Mouse (Mus musculus) lung, embryonic 16.5 days (tissue): ENCODE measurements around the gene Lzts2. TPM values are rescaled to one million over a fixed set of nuclear protein-coding genes. Genes with fewer than 3 reads are reported as not detected.
A peak's percentile ranks its signal among the peaks of the same experiment; 100 is the strongest.

Source experiments
- ATAC-seq: fragments of 200-750 bp; cut with Nextera tagmentation; 2 replicates; pipeline ENCODE4 v1.8.0; 2017; ENCODE audit warnings: low read depth, mild to moderate bottlenecking, moderate library complexity
- H3K27ac ChIP-seq: fragments of 300-500 bp; sonication (generic); 2 replicates; pipeline ENCODE4 v1.5.1; 2014; ENCODE audit warnings: mild to moderate bottlenecking, control low read depth, low read length
- H3K27me3 ChIP-seq: fragments of 300-500 bp; sonication (generic); 2 replicates; pipeline ENCODE4 v1.6.1; 2014; ENCODE audit warnings: low read depth, low read length, mixed read lengths; ENCODE audit not compliant: control insufficient read depth, insufficient read depth
- H3K36me3 ChIP-seq: fragments of 300-500 bp; sonication (generic); 2 replicates; pipeline ENCODE4 v1.6.1; 2014; ENCODE audit warnings: low read length; ENCODE audit not compliant: control insufficient read depth, insufficient read depth
- H3K4me1 ChIP-seq: fragments of 300-500 bp; sonication (generic); replicated peaks from 2 replicates; pipeline ENCODE4 v1.6.1; 2014; ENCODE audit warnings: low read length, mixed read lengths; ENCODE audit not compliant: control insufficient read depth, insufficient read depth
- H3K4me2 ChIP-seq: fragments of 300-500 bp; sonication (generic); 2 replicates; pipeline ENCODE4 v1.6.1; 2014; ENCODE audit warnings: low read depth, low read length, control low read depth
- H3K4me3 ChIP-seq: fragments of 300-500 bp; sonication (generic); 2 replicates; pipeline ENCODE4 v1.5.1; 2014; ENCODE audit warnings: mild to moderate bottlenecking, low read length, control low read depth
- H3K9ac ChIP-seq: fragments of 300-500 bp; sonication (generic); 2 replicates; pipeline ENCODE4 v1.6.1; 2014; ENCODE audit warnings: low read length, control low read depth
- H3K9me3 ChIP-seq: fragments of 300-500 bp; sonication (generic); 2 replicates; pipeline ENCODE4 v1.6.1; 2016; ENCODE audit warnings: low read length; ENCODE audit not compliant: control insufficient read depth
- WGBS: fragments of 180-500 bp; shearing (Covaris S2); extraction: QIAGEN DNeasy Blood & Tissue Kit; methylation state at CpG from one replicate; pipeline ENCODE4 v1.1.7; 2014; 5-methylcytosine and 5-hydroxymethylcytosine counted together
- polyA plus RNA-seq: library from polyadenylated mRNA; unstranded; fragments of >200 nt; fragmentation: Nextera tagmentation; extraction: Ambion mirVana; gene quantifications from 2 replicates; pipeline ENCODE4 v1.2.1, GENCODE M21; 2015

Gene Lzts2
- polyA plus RNA-seq, 1 experiment from 2014 or later = 50.1 TPM

GRCm38 (mm10) chr19:45063565-45064292, 49.5 kb downstream of the Lzts2 start:
- Histone ChIP-seq H3K4me2 (no peak overlapping the region), H3K4me3 (no peak overlapping the region), H3K9me3 (no peaks in the 10 kb centered on the region), H3K9ac (no peak overlapping the region), H3K4me1 (peaks cover 8% of the 10 kb centered on the region), H3K36me3 (no peaks in the 10 kb centered on the region), H3K27me3 (peaks cover 41% of the 10 kb centered on the region), H3K27ac (no peak overlapping the region)
- 43% methylated on average over 19 of the region's 20 CpGs for WGBS
- no peak; the same call in 1 of the 2 replicates for ATAC-seq

DNA sequence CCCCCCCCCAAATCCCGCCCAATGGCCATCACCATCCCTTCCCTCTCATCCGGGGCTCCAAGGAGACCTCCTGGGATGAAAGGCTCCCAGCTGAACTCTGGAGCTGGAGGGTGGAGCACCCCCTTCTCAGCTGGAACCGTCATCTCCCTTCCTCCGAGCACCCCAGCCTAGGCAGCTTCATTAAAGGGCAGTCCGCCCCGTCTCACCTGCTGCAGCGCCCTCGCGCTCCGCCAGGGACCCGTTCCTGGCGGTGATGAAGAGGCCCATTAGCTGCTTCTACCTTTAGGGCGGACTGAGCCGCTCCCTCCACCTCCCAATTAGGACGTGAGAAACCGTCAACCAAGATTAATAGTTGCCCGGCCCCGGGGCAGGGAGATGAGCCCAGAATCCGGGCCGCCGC, 51.0 kb downstream of the Lzts2 start:
- no peak overlapping the region for H3K9ac ChIP-seq
- 5% methylated on average over 21 of the region's 21 CpGs for WGBS
- H3K27ac ChIP-seq = no peak overlapping the region
- H3K9me3 ChIP-seq = no peaks in the 10 kb centered on the region
- H3K4me3 ChIP-seq = no peak overlapping the region
- H3K36me3 ChIP-seq = no peaks in the 10 kb centered on the region
- 0 out of 2 replicates have a peak, but pooled peaks cover 3% of the 10 kb centered on the region for H3K4me1 ChIP-seq
- ATAC-seq = no peak
- H3K27me3 ChIP-seq = peaks cover 41% of the 10 kb centered on the region
- no peak overlapping the region for H3K4me2 ChIP-seq

GRCm38 (mm10) chr19:45067170-45067569, 53.0 kb downstream of the Lzts2 start:
- Histone ChIP-seq H3K9me3 (no peaks in the 10 kb centered on the region), H3K27ac (no peak overlapping the region), H3K27me3 (peaks cover 41% of the 10 kb centered on the region), H3K9ac (no peak overlapping the region), H3K4me2 (no peak overlapping the region), H3K4me3 (no peak overlapping the region), H3K4me1 (0 out of 2 replicates have a peak, but pooled peaks cover 3% of the 10 kb centered on the region), H3K36me3 (no peaks in the 10 kb centered on the region)
- no peak for ATAC-seq
- WGBS = 28% methylated on average over 17 of the region's 17 CpGs

DNA sequence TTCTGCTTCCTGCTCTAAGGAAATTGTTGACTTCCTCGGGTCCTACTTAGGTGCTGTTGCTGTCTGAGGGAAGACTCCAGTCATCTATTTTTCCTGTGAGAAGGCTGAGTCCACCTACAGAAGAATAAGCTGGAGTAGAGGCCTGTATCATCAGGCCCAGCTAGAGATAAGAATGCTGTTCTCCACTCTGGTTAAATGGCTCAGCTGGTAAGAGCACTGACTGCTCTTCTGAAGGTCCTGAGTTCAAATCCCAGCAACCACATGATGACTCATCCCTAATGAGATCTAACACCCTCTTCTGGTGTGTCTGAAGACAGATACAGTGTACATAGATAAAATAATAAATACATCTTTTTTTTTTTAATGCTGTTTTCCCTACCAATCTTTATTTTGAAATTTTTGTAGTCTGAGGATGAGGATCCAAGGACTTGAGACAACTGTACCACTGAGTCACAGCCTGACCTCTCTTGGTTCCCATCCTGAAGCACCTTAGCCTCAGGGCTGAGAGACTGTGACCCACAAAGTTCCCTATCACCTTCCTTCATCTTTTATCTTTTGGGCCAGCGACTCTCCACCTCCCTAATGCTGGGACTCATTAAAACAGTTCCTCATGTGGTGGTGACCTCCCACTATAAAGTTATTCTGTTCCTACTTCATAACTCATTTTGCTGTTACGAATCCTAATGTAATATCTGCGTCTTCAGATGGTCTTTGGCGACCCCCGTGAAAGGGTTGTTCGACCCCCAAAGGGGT, 53.7 kb downstream of the Lzts2 start:
- no peaks in the 10 kb centered on the region for H3K36me3 ChIP-seq
- no peak for ATAC-seq
- peaks cover 41% of the 10 kb centered on the region for H3K27me3 ChIP-seq
- no peak overlapping the region for H3K4me3 ChIP-seq
- WGBS = 77% methylated on average over 7 of the region's 7 CpGs
- H3K4me1 ChIP-seq = 0 out of 2 replicates have a peak, but pooled peaks cover 3% of the 10 kb centered on the region
- no peak overlapping the region for H3K9ac ChIP-seq
- H3K27ac ChIP-seq = no peak overlapping the region
- H3K4me2 ChIP-seq = no peak overlapping the region
- H3K9me3 ChIP-seq = no peaks in the 10 kb centered on the region

GRCm38 (mm10) chr19:45073871-45074542, 59.8 kb downstream of the Lzts2 start:
- Histone ChIP-seq H3K27me3 (peaks cover 30% of the 10 kb centered on the region), H3K36me3 (no peaks in the 10 kb centered on the region), H3K27ac (peak overlapping the region; percentile 97), H3K4me2 (peak overlapping the region; percentile 88), H3K9me3 (no peaks in the 10 kb centered on the region), H3K4me3 (peak overlapping the region; percentile 76), H3K4me1 (peaks cover 34% of the 10 kb centered on the region), H3K9ac (peak overlapping the region; percentile 90)
- peak; percentile 54 for ATAC-seq
- 6% methylated on average over 20 of the region's 20 CpGs for WGBS

- peaks cover 40% of the 10 kb centered on the region for H3K4me1 ChIP-seq
- H3K9ac ChIP-seq = peak within 1 kb of the TSS; percentile 90
- no peaks in the 10 kb centered on the region for H3K9me3 ChIP-seq
- H3K27ac ChIP-seq = peak within 1 kb of the TSS; percentile 97
- no peaks in the 10 kb centered on the region for H3K36me3 ChIP-seq
- H3K4me2 ChIP-seq = peak within 1 kb of the TSS; percentile 88
- WGBS = under 1% methylated on average over 45 of the region's 45 CpGs
- H3K27me3 ChIP-seq = peaks cover 33% of the 10 kb centered on the region
- H3K4me3 ChIP-seq = peak within 1 kb of the TSS; percentile 76
- peak; percentile 91 for ATAC-seq
Measured at GRCm38 (mm10) chr19:45074580-45075322, 60.5 kb downstream of the Lzts2 start, which contains the start of gene Kazald1. Kazald1 (plus strand) TSS chr19:45075241.

- H3K4me2 ChIP-seq = peak overlapping the region; percentile 88
Measured at GRCm38 (mm10) chr19:45075323-45076035, 61.3 kb downstream of the Lzts2 start.

DNA sequence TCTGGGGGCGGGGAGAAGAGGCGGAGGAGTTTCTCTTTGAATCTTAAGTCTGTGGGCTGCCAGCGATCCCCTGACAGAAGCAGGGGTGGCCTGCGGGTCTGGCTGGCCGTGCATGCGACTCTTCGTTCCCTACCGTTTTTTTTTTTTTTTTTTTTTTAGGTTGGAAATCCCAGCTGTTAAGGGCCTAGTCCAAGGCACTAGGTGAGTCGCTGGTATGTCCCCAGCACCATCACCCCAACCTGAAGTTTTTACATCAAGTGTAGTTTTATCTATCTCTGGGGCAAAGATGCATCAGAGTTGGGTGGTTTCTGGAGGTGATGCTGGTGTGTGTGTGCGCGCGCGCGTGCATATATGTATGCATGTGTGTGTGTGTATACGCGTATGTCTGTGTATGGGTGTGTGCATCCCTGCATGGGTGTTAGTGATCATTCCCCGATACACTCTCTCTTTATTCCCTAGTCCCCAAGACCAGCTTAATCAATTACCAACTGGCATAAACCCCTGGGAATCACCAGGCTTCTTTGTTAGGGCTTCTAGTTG, 61.9 kb downstream of the Lzts2 start:
- Histone ChIP-seq H3K9ac (peak overlapping the region; percentile 90), H3K4me2 (peak overlapping the region; percentile 88), H3K27me3 (peaks cover 43% of the 10 kb centered on the region), H3K36me3 (no peaks in the 10 kb centered on the region), H3K4me1 (peaks cover 52% of the 10 kb centered on the region), H3K9me3 (no peaks in the 10 kb centered on the region), H3K27ac (peak overlapping the region; percentile 97), H3K4me3 (peak overlapping the region; percentile 76)
- no peak for ATAC-seq
- 13% methylated on average over 17 of the region's 17 CpGs for WGBS

More at GRCm38 (mm10) chr19:45075323-45076035, 61.3 kb downstream of the Lzts2 start:
- peaks cover 39% of the 10 kb centered on the region for H3K27me3 ChIP-seq
- 2% methylated on average over 32 of the region's 32 CpGs for WGBS
- H3K36me3 ChIP-seq = no peaks in the 10 kb centered on the region
- peak; percentile 32 for ATAC-seq
- H3K27ac ChIP-seq = peak overlapping the region; percentile 97
- H3K4me3 ChIP-seq = peak overlapping the region; percentile 76
- H3K4me1 ChIP-seq = peaks cover 47% of the 10 kb centered on the region
- H3K9me3 ChIP-seq = no peaks in the 10 kb centered on the region
- peak overlapping the region; percentile 90 for H3K9ac ChIP-seq
